10 mouse cellular contexts compared by ENCODE assay signal in the genomic region with DNA sequence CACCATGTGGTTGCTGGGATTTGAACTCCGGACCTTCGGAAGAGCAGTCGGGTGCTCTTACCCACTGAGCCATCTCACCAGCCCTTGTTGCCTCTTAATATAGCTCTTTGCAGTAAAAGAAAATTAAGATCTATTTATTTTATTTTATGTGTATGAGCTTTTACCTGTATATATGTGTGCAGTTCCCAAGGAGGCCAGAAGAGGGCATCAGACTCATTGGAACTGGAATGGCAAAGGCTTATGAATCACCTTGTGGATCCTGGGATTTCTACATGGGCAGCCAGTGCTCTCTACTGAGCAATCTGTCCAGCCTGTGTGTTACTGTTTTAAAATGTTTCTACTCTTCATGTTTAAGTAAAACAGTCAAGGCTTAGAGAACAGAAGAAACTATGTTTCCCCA. TPM values are rescaled to one million over a fixed set of nuclear protein-coding genes. Genes with fewer than 3 reads are reported as not detected.
DNase-seq lines count a peak whose midpoint lies in the region; ATAC-seq lines count a peak whose summit lies in the region.
"Had no signal": no experiment of that assay in that cellular context is flagged by ENCODE, and none has a peak within 500 bp of the region (broad histone marks: within the 10 kb centered on the region; RNA-seq: fewer than 3 reads in every experiment).

No protein-coding gene starts in this region.

- no peak overlapping the region for H3K4me2 ChIP-seq in forebrain, embryonic 14.5 days (ENCODE audit: low read length)
- H3K4me2 ChIP-seq in forebrain, embryonic 12.5 days: no peak overlapping the region

- H3K27ac ChIP-seq in forebrain, embryonic 14.5 days (ENCODE audit: low read depth, low read length): no peak overlapping the region
- H3K27ac ChIP-seq in forebrain, embryonic 12.5 days: no peak overlapping the region
- no peak overlapping the region for H3K27ac ChIP-seq in heart, embryonic 10.5 days

- H3K27me3 ChIP-seq in forebrain, embryonic 14.5 days (replicated peaks; ENCODE audit: control insufficient read depth, insufficient read depth, low read length): no peaks in the 10 kb centered on the region
- H3K27me3 ChIP-seq in forebrain, embryonic 12.5 days: peaks cover 3% of the 10 kb centered on the region; the same call in 1 of the 2 replicates
- H3K27me3 ChIP-seq in heart, embryonic 10.5 days (ENCODE audit: insufficient read depth, poor library complexity, severe bottlenecking): peaks cover 67% of the 10 kb centered on the region

- no peak overlapping the region for H3K4me3 ChIP-seq in forebrain, embryonic 14.5 days (ENCODE audit: low read depth, low read length)
- H3K4me3 ChIP-seq in forebrain, embryonic 12.5 days (replicated peaks): no peak overlapping the region
- no peak overlapping the region for H3K4me3 ChIP-seq in heart, embryonic 10.5 days
- H3K4me3 ChIP-seq: megakaryocyte, embryonic 14.5 days had no signal

- H3K36me3 ChIP-seq in forebrain, embryonic 14.5 days (ENCODE audit: control insufficient read depth, insufficient read depth, low read length): no peaks in the 10 kb centered on the region
- no peaks in the 10 kb centered on the region for H3K36me3 ChIP-seq in forebrain, embryonic 12.5 days (replicated peaks)
- no peaks in the 10 kb centered on the region for H3K36me3 ChIP-seq in heart, embryonic 10.5 days

- H3K9ac ChIP-seq in forebrain, embryonic 14.5 days (ENCODE audit: low read length): no peak overlapping the region
- H3K9ac ChIP-seq in forebrain, embryonic 12.5 days: no peak overlapping the region

- no peaks in the 10 kb centered on the region for H3K9me3 ChIP-seq in forebrain, embryonic 14.5 days (replicated peaks; ENCODE audit: control insufficient read depth, low read length)
- H3K9me3 ChIP-seq in forebrain, embryonic 12.5 days: no peaks in the 10 kb centered on the region
- H3K9me3 ChIP-seq in heart, embryonic 10.5 days: no peaks in the 10 kb centered on the region
- H3K9me3 ChIP-seq: megakaryocyte, embryonic 14.5 days had no signal

- no peaks in the 10 kb centered on the region; the same call in 1 of the 2 replicates for H3K4me1 ChIP-seq in forebrain, embryonic 14.5 days (ENCODE audit: control insufficient read depth, insufficient read depth, low read length)
- no peaks in the 10 kb centered on the region for H3K4me1 ChIP-seq in forebrain, embryonic 12.5 days
- H3K4me1 ChIP-seq in heart, embryonic 10.5 days: no peaks in the 10 kb centered on the region
- H3K4me1 ChIP-seq: megakaryocyte, embryonic 14.5 days had no signal

- WGBS in forebrain, embryonic 14.5 days: 74% methylated on average over 3 of the region's 3 CpGs
- WGBS in forebrain, embryonic 12.5 days: 73% methylated on average over 3 of the region's 3 CpGs
- WGBS in heart, embryonic 10.5 days: 62% methylated on average over 3 of the region's 3 CpGs

- no peak for ATAC-seq in forebrain, embryonic 14.5 days
- no peak for ATAC-seq in forebrain, embryonic 12.5 days (ENCODE audit: low FRiP score)
- ATAC-seq in megakaryocyte, adult 5-6 weeks (ENCODE audit: poor library complexity, severe bottlenecking): 0 out of 2 replicates have a peak, but pooled peaks have one; percentile 45

- DNase-seq in forebrain, embryonic 14.5 days (ENCODE audit: low spot score): peak; percentile 34
- DNase-seq in right cerebral cortex, adult 2 months (ENCODE audit: low spot score in 2 of 2): peak; percentile 12 to 15
- DNase-seq in right cerebral cortex, postnatal 36 days (ENCODE audit: low spot score in 2 of 2): no peak
- DNase-seq in c-Kit-positive CD71-positive TER-119-negative erythroid progenitor cells, embryonic 14.5 days (ENCODE audit: low read depth): peak; percentile 7
- no peak for DNase-seq in spleen, postnatal 36 days (ENCODE audit: low spot score in 2 of 2)
- no peak for DNase-seq in heart, embryonic 10.5 days (ENCODE audit: low spot score)

RNA-seq across cellular contexts. Expression of gene Bcas1, which starts 14.9 kb away (rescaled TPM):
- 1.4 and 2.1 TPM in 2 replicates for polyA plus RNA-seq in forebrain, embryonic 14.5 days (2014; fragmentation: Nextera tagmentation; extraction: Ambion mirVana)
- 1.00 and 1.3 TPM in 2 replicates for polyA plus RNA-seq in forebrain, embryonic 12.5 days (2016; fragmentation: Nextera tagmentation; extraction: Ambion mirVana)
- 0.27 TPM in 1 of 2 replicates, not detected in the other for total RNA-seq in megakaryocyte, adult 5-6 weeks (2015)
- total RNA-seq in megakaryocyte, adult 5-6 weeks (2017): not detected in 2 replicates
- polyA plus RNA-seq in heart, embryonic 10.5 days (2016; fragmentation: Nextera tagmentation; extraction: Ambion mirVana): 1.5 and 3.0 TPM in 2 replicates

RNA-seq across cellular contexts. Expression of gene Pfdn4, which starts 53.7 kb away (rescaled TPM):
- 128 and 139 TPM in 2 replicates for polyA plus RNA-seq in forebrain, embryonic 14.5 days (2014; fragmentation: Nextera tagmentation; extraction: Ambion mirVana)
- 139 and 140 TPM in 2 replicates for polyA plus RNA-seq in forebrain, embryonic 12.5 days (2016; fragmentation: Nextera tagmentation; extraction: Ambion mirVana)
- total RNA-seq in megakaryocyte, adult 5-6 weeks (2015): 44.2 and 51.0 TPM in 2 replicates
- 67.5 and 93.4 TPM in 2 replicates for total RNA-seq in megakaryocyte, adult 5-6 weeks (2017)
- 57.2 and 71.5 TPM in 2 replicates for polyA plus RNA-seq in heart, embryonic 10.5 days (2016; fragmentation: Nextera tagmentation; extraction: Ambion mirVana)

RNA-seq across cellular contexts. Expression of gene Cyp24a1, which starts 54.4 kb away (rescaled TPM):
- not detected in 2 replicates for polyA plus RNA-seq in forebrain, embryonic 14.5 days (2014; fragmentation: Nextera tagmentation; extraction: Ambion mirVana)
- 0.06 TPM in 1 of 2 replicates, not detected in the other for polyA plus RNA-seq in forebrain, embryonic 12.5 days (2016; fragmentation: Nextera tagmentation; extraction: Ambion mirVana)
- not detected in 2 replicates for total RNA-seq in megakaryocyte, adult 5-6 weeks (2015)
- total RNA-seq in megakaryocyte, adult 5-6 weeks (2017): not detected in 2 replicates
- not detected in 2 replicates for polyA plus RNA-seq in heart, embryonic 10.5 days (2016; fragmentation: Nextera tagmentation; extraction: Ambion mirVana)
- polyA plus RNA-seq: heart, embryonic 16.5 days had no signal

Comparison
In these comparisons a context has a peak if more than half of its experiments do, and no peak if none do; other contexts are left out.
1. DNase-seq: peak in forebrain, embryonic 14.5 days (single experiment), right cerebral cortex, adult 2 months (2 of 2) and c-Kit-positive CD71-positive TER-119-negative erythroid progenitor cells, embryonic 14.5 days (single experiment); none in right cerebral cortex, postnatal 36 days (0 of 2), spleen, postnatal 36 days (0 of 2) and heart, embryonic 10.5 days (single experiment).